Mouse (Mus musculus) intestine, postnatal 0 days (tissue): ENCODE measurements around the gene Zfp182. TPM values are rescaled to one million over a fixed set of nuclear protein-coding genes. Genes with fewer than 3 reads are reported as not detected.

Experiments used
- ATAC-seq: fragments of 200-750 bp; cut with Nextera tagmentation; 2 replicates; pipeline ENCODE4 v1.8.0; 2017; ENCODE audit warnings: mild to moderate bottlenecking, moderate TSS enrichment, moderate library complexity
- H3K27ac ChIP-seq: fragments of 300-500 bp; sonication (generic); 2 replicates; pipeline ENCODE4 v1.5.1; 2014; ENCODE audit warnings: mild to moderate bottlenecking, low read depth, low read length, moderate library complexity
- H3K27me3 ChIP-seq: fragments of 300-500 bp; sonication (generic); replicated peaks from 2 replicates; pipeline ENCODE4 v1.6.1; 2014; ENCODE audit warnings: low read length, mixed read lengths; ENCODE audit not compliant: control insufficient read depth, insufficient read depth
- H3K36me3 ChIP-seq: fragments of 300-500 bp; sonication (generic); 2 replicates; pipeline ENCODE4 v1.6.1; 2014; ENCODE audit warnings: mild to moderate bottlenecking, moderate library complexity; ENCODE audit not compliant: control insufficient read depth, insufficient read depth
- H3K4me1 ChIP-seq: fragments of 300-500 bp; sonication (generic); replicated peaks from 2 replicates; pipeline ENCODE4 v1.6.1; 2014; ENCODE audit warnings: antibody characterized with exemption, low read length, mixed read lengths; ENCODE audit not compliant: control insufficient read depth, insufficient read depth
- H3K4me2 ChIP-seq: fragments of 300-500 bp; sonication (generic); replicated peaks from 2 replicates; pipeline ENCODE4 v1.6.1; 2014; ENCODE audit warnings: low read depth, mild to moderate bottlenecking, moderate library complexity
- H3K4me3 ChIP-seq: fragments of 300-500 bp; sonication (generic); 2 replicates; pipeline ENCODE4 v1.5.1; 2014; ENCODE audit warnings: low read depth, low read length
- H3K9ac ChIP-seq: fragments of 300-500 bp; sonication (generic); 2 replicates; pipeline ENCODE4 v1.6.1; 2014; ENCODE audit warnings: mild to moderate bottlenecking, low read depth, low read length
- H3K9me3 ChIP-seq: fragments of 300-500 bp; sonication (generic); 2 replicates; pipeline ENCODE4 v1.6.1; 2016; ENCODE audit warnings: mixed run types; ENCODE audit not compliant: control insufficient read depth
- CTCF ChIP-seq: sonication (generic); IDR thresholded peaks from 2 replicates; pipeline ENCODE4 v1.5.1; 2016; ENCODE audit warnings: low read depth, mild to moderate bottlenecking, control low read depth, antibody characterized with exemption, moderate library complexity
- WGBS: fragments of 180-500 bp; shearing (Covaris S2); extraction: QIAGEN DNeasy Blood & Tissue Kit; methylation state at CpG from one replicate; pipeline ENCODE4 v1.1.7; 2014; 5-methylcytosine and 5-hydroxymethylcytosine counted together
- polyA plus RNA-seq: library from polyadenylated mRNA; unstranded; fragments of >200 nt; fragmentation: Nextera tagmentation; extraction: Ambion mirVana; gene quantifications from 2 replicates; pipeline ENCODE4 v1.2.1, GENCODE M21; 2015

The Zfp182 gene
- polyA plus RNA-seq: 2.6 and 3.2 TPM in 2 replicates

GRCm38 (mm10) chrX:21061866-21062543 is at the start of gene Zfp182:
Gene Zfp182 (minus strand): TSS chrX:21062316.
- WGBS: 24% methylated on average over 25 of the region's 25 CpGs
- Histone ChIP-seq H3K4me1 (no peaks in the 10 kb centered on the region), H3K36me3 (no peaks in the 10 kb centered on the region), H3K4me2 (peak within 1 kb of the TSS; percentile 60), H3K9me3 (no peaks in the 10 kb centered on the region), H3K9ac (peak within 1 kb of the TSS; percentile 45; the same call in 1 of the 2 replicates), H3K27me3 (no peaks in the 10 kb centered on the region), H3K4me3 (peak within 1 kb of the TSS; percentile 51), H3K27ac (0 out of 2 replicates have a peak within 1 kb of the TSS, but pooled peaks have one; percentile 0)
- peak; percentile 87 for ATAC-seq
- TF ChIP-seq CTCF: no peak

- no peak for TF ChIP-seq CTCF
- Histone ChIP-seq H3K4me2 (peak overlapping the region; percentile 65), H3K4me3 (no peak overlapping the region), H3K9ac (no peak overlapping the region), H3K27me3 (no peaks in the 10 kb centered on the region), H3K9me3 (no peaks in the 10 kb centered on the region), H3K4me1 (no peaks in the 10 kb centered on the region), H3K27ac (peak overlapping the region; percentile 46; the same call in 1 of the 2 replicates), H3K36me3 (no peaks in the 10 kb centered on the region)
- WGBS: 58% methylated on average over 7 of the region's 7 CpGs
- ATAC-seq: no peak
Measured at GRCm38 (mm10) chrX:21089867-21090239, 27.7 kb upstream of the Zfp182 start.

- no peaks in the 10 kb centered on the region for H3K4me1 ChIP-seq
- H3K9ac ChIP-seq: 0 out of 2 replicates have a peak within 1 kb of the TSS, but pooled peaks have one; percentile 22
- H3K27ac ChIP-seq: peak within 1 kb of the TSS; percentile 46; the same call in 1 of the 2 replicates
- H3K9me3 ChIP-seq: no peaks in the 10 kb centered on the region
- peak within 1 kb of the TSS; percentile 41 for H3K4me3 ChIP-seq
- H3K36me3 ChIP-seq: no peaks in the 10 kb centered on the region
- ATAC-seq: no peak
- TF ChIP-seq CTCF: no peak
- WGBS: 23% methylated on average over 27 of the region's 27 CpGs
- H3K4me2 ChIP-seq: peak within 1 kb of the TSS; percentile 65
- no peaks in the 10 kb centered on the region for H3K27me3 ChIP-seq
Measured at GRCm38 (mm10) chrX:21088983-21089866, 27.1 kb upstream of the Zfp182 start, which contains the start of gene Zfp300. Gene Zfp300 (minus strand): TSS chrX:21089527.

- Histone ChIP-seq H3K27me3 (no peaks in the 10 kb centered on the region), H3K9ac (0 out of 2 replicates have a peak overlapping the region, but pooled peaks have one; percentile 22)
- WGBS: 32% methylated on average over 6 of the region's 6 CpGs
Measured at GRCm38 (mm10) chrX:21088645-21088982, 26.5 kb upstream of the Zfp182 start.

DNA sequence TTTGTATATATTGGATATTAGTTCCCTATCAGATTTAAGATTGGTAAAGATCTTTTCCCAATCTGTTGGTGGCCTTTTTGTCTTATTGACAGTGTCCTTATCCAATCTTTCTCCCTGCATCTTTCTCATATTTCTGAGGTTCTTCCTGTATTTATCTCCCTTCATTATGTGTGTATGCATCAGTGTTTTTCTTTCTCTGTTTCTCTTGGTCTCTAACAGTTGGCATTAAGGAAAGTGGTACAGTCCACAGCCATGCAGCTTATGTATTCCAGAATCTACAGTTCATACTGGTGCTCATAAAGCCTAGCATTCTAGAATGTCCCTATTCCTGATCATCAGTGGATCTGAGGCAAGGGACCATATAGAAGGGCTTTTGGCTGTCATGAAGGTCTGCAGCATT is 6.0 kb upstream of the Zfp182 start, which contains the start of gene Spaca5:
TSS of gene Spaca5 (plus strand) at position 301 of the 400 bp plus-strand sequence.
- H3K27me3 ChIP-seq: no peaks in the 10 kb centered on the region
- no peak within 1 kb of the TSS for H3K9ac ChIP-seq
- H3K9me3 ChIP-seq: no peaks in the 10 kb centered on the region
- H3K27ac ChIP-seq: no peak within 1 kb of the TSS
- no peak for TF ChIP-seq CTCF
- H3K36me3 ChIP-seq: no peaks in the 10 kb centered on the region
- no peak within 1 kb of the TSS for H3K4me2 ChIP-seq
- no peaks in the 10 kb centered on the region for H3K4me1 ChIP-seq
- ATAC-seq: no peak
- H3K4me3 ChIP-seq: no peak within 1 kb of the TSS

More at GRCm38 (mm10) chrX:21088645-21088982, 26.5 kb upstream of the Zfp182 start:
- Histone ChIP-seq H3K27ac (no peak overlapping the region), H3K4me1 (no peaks in the 10 kb centered on the region), H3K9me3 (no peaks in the 10 kb centered on the region), H3K4me3 (peak overlapping the region; percentile 41), H3K36me3 (no peaks in the 10 kb centered on the region), H3K4me2 (peak overlapping the region; percentile 65)
- no peak for TF ChIP-seq CTCF
- ATAC-seq: no peak

DNA sequence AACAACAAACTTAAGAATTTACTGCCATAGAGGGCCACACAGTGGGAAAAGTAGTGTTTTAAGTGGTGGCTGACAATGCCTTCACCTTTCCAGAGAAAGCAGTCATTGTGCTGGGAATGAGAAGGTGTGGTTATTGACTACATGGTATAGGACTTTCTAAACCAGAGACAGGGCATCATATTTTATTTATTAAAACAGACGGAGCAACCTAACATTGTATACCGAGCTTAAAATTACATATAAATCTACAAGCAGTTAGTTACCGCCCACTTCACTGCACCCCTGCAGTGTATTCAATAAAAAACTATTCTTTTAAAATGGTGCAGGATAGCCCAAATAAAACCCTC is 401 bp upstream of the Zfp182 start:
- no peak for ATAC-seq
- peak overlapping the region; percentile 51; the same call in 1 of the 2 replicates for H3K4me3 ChIP-seq
- H3K27me3 ChIP-seq: no peaks in the 10 kb centered on the region
- no peak overlapping the region for H3K9ac ChIP-seq
- peak overlapping the region; percentile 60 for H3K4me2 ChIP-seq
- H3K4me1 ChIP-seq: no peaks in the 10 kb centered on the region
- no peak overlapping the region for H3K27ac ChIP-seq
- H3K9me3 ChIP-seq: no peaks in the 10 kb centered on the region
- H3K36me3 ChIP-seq: no peaks in the 10 kb centered on the region
- WGBS: 74% methylated on average over 3 of the region's 3 CpGs
- no peak for TF ChIP-seq CTCF
